Mouse (Mus musculus) heart, postnatal 0 days (tissue): Measurements from ENCODE around the gene Acot13.

ENCODE experiments used
- CTCF ChIP-seq: IDR thresholded peaks from 2 replicates; pipeline ENCODE4 v1.5.1; 2016; ENCODE audit warnings: antibody characterized with exemption, control low read depth, low read depth
- EP300 ChIP-seq: IDR thresholded peaks from 2 replicates; pipeline ENCODE4 v1.6.1; 2016; ENCODE audit warnings: antibody characterized with exemption, low read depth

GRCm38 (mm10) chr13:24861084-24861483 lies 29.7 kb upstream of the Acot13 start:
- no peak for TF ChIP-seq CTCF
- TF ChIP-seq EP300, result no peak
